Mouse (Mus musculus): ENCODE measurements around the gene Syncrip. TPM values are rescaled to one million over a fixed set of nuclear protein-coding genes. Genes with fewer than 3 reads are reported as not detected.

The Syncrip gene
- total and polyA plus RNA-seq, 2 experiments from 2014 or later, result 59.5 to 72.4 TPM

DNA sequence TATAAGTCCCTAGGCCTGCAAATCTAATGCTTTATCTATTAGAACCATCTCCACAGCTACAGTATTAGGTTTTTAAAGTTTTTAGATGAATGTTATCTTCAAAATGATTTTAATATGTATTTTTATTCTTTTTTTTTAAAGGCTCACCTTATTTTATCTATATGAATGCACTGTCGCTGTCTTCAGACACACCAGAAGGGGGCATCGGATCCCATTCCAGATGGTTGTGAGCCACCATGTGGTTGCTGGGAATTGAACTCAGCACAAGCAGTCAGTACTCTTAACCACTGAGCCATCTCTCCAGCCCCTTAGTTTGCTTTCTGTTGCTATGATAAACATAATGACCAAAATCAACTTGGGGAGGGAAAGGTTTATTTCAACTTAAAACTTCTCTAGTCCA lies 42.0 kb upstream of the Syncrip start:
- H3K4me2 ChIP-seq (ENCODE audit: low read depth, low read length), result no peak overlapping the region
- no peak overlapping the region for H3K27ac ChIP-seq
- peak; percentile 27 for TF ChIP-seq CTCF (IDR thresholded peaks at IDR 0.05; ENCODE audit: low read depth)
- H3K27me3 ChIP-seq (ENCODE audit: insufficient read depth, low read length), result no peaks in the 10 kb centered on the region
- peaks cover 5% of the 10 kb centered on the region; the same call in 1 of the 2 replicates for H3K36me3 ChIP-seq (ENCODE audit: insufficient read depth, low read length)
- no peaks in the 10 kb centered on the region for H3K9me3 ChIP-seq (ENCODE audit: low read length)
- no peak overlapping the region for H3K9ac ChIP-seq (replicated peaks; ENCODE audit: low read length)
- DNase-seq (ENCODE audit: low spot score) (no peak), ATAC-seq (no peak)
- H3K4me1 ChIP-seq (ENCODE audit: insufficient read depth, low read length), result no peaks in the 10 kb centered on the region
- H3K4me3 ChIP-seq (ENCODE audit: low read length), result no peak overlapping the region
- 94% methylated on average over 2 of the region's 2 CpGs for WGBS

DNA sequence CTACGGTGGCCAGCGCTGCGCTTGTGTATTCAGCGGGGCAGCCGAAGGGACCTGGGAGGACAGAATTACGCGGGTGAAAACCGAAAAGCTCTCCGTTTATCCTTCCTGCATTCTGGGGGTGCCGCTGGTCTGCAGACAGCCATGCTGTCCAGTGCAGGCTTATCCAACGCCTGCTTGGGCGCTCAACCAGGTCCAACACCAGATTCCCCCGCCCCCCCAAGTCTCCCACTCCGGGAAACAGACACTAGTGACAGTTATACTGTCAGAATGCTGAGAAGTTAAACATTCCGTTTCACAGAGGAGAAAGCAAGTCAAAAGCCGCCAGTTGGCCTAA lies 40.9 kb upstream of the Syncrip start:
- Histone ChIP-seq H3K9ac (replicated peaks; ENCODE audit: low read length) (peak overlapping the region; percentile 89), H3K27me3 (ENCODE audit: insufficient read depth, low read length) (no peaks in the 10 kb centered on the region), H3K4me2 (ENCODE audit: low read depth, low read length) (peak overlapping the region; percentile 82), H3K4me1 (ENCODE audit: insufficient read depth, low read length) (no peaks in the 10 kb centered on the region), H3K27ac (peak overlapping the region; percentile 71; the same call in 1 of the 2 replicates), H3K4me3 (ENCODE audit: low read length) (peak overlapping the region; percentile 86), H3K9me3 (ENCODE audit: low read length) (no peaks in the 10 kb centered on the region), H3K36me3 (ENCODE audit: insufficient read depth, low read length) (peaks cover 5% of the 10 kb centered on the region; the same call in 1 of the 2 replicates)
- DNase-seq (ENCODE audit: low spot score) (no peak), ATAC-seq (no peak)
- under 1% methylated on average over 16 of the region's 16 CpGs for WGBS
- TF ChIP-seq CTCF (IDR thresholded peaks at IDR 0.05; ENCODE audit: low read depth), result no peak

DNA sequence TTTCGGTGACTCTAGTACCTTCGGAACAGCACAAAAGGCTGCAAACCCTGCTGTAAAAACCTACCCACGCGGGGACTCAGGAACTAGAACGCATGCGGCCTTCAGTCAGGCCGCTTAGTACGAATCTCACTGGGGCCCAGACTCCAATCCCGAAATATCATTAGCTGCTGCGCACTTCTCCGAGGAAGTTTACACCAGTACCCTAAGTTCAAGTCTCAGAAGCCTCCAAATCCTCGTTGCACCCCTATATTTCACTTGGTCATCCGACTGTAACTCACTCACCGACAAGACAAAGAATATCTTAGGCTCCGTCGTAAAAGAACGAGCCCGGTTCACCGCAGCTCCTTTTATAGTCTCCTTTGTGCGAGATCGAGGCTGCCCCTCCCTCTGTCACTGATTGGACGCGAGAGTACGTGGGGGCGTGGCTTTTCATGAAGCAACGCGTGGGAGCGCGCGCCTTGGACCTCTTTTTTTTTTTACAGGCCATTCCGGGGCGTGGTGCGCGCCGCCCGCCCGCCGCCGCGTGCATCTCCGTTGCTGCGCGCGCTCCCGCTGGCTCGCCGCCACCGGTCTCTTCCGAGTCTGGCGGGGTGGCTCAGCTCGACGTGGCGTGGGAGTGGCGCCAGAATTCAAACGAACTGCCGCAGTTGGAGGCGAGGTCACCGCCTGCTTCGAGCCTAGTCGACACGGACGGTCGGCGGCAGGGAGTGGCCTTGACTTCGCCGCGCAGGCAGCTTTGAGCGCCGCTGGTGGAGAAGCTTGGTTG lies 40.4 kb upstream of the Syncrip start:
- WGBS, result under 1% methylated on average over 69 of the region's 69 CpGs
- ATAC-seq (peak; percentile 95), DNase-seq (ENCODE audit: low spot score) (peak; percentile 99)
- no peaks in the 10 kb centered on the region for H3K4me1 ChIP-seq (ENCODE audit: insufficient read depth, low read length)
- H3K9me3 ChIP-seq (ENCODE audit: low read length), result no peaks in the 10 kb centered on the region
- peak overlapping the region; percentile 82 for H3K4me2 ChIP-seq (ENCODE audit: low read depth, low read length)
- H3K27me3 ChIP-seq (ENCODE audit: insufficient read depth, low read length), result no peaks in the 10 kb centered on the region
- peak; percentile 62 for TF ChIP-seq CTCF (IDR thresholded peaks at IDR 0.05; ENCODE audit: low read depth)
- H3K4me3 ChIP-seq (ENCODE audit: low read length), result peak overlapping the region; percentile 86
- H3K36me3 ChIP-seq (ENCODE audit: insufficient read depth, low read length), result peaks cover 5% of the 10 kb centered on the region; the same call in 1 of the 2 replicates
- H3K9ac ChIP-seq (replicated peaks; ENCODE audit: low read length), result peak overlapping the region; percentile 89
- H3K27ac ChIP-seq, result peak overlapping the region; percentile 93

DNA sequence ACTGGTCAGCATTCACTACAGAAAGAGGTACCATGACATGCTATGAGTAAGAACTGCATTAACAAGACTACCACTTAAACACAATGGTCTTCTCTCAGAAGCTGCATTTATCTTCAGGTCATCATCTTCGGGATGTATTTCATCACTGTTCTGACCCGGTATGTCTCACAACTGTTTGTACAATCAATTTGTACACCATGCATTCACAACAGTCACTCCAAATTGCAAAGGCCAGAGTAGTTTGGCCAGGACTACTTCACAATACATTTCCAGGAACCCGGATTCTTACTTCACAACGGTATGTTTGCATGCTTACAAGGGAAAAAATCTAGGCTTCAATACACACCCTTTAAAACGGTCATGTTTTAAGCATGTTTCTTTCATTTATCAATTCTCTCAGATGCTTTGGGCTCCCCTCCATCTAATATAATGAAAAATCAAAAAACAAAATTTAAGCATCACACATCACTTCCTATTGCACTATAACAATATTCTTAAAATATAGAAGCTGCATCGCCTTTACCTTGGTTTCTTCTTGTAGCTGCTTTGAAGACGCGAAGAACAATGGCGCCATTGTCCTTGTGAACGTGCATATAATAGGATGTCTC lies 39.7 kb upstream of the Syncrip start:
- Histone ChIP-seq H3K4me2 (ENCODE audit: low read depth, low read length) (peak overlapping the region; percentile 82), H3K4me3 (ENCODE audit: low read length) (peak overlapping the region; percentile 86), H3K9me3 (ENCODE audit: low read length) (no peaks in the 10 kb centered on the region), H3K27ac (peak overlapping the region; percentile 93), H3K36me3 (ENCODE audit: insufficient read depth, low read length) (peaks cover 5% of the 10 kb centered on the region; the same call in 1 of the 2 replicates), H3K4me1 (ENCODE audit: insufficient read depth, low read length) (no peaks in the 10 kb centered on the region), H3K9ac (replicated peaks; ENCODE audit: low read length) (peak overlapping the region; percentile 89), H3K27me3 (ENCODE audit: insufficient read depth, low read length) (no peaks in the 10 kb centered on the region)
- DNase-seq (ENCODE audit: low spot score), result peak; percentile 24
- ATAC-seq, result no peak
- no peak for TF ChIP-seq CTCF (IDR thresholded peaks at IDR 0.05; ENCODE audit: low read depth)
- under 1% methylated on average over 10 of the region's 10 CpGs for WGBS

DNA sequence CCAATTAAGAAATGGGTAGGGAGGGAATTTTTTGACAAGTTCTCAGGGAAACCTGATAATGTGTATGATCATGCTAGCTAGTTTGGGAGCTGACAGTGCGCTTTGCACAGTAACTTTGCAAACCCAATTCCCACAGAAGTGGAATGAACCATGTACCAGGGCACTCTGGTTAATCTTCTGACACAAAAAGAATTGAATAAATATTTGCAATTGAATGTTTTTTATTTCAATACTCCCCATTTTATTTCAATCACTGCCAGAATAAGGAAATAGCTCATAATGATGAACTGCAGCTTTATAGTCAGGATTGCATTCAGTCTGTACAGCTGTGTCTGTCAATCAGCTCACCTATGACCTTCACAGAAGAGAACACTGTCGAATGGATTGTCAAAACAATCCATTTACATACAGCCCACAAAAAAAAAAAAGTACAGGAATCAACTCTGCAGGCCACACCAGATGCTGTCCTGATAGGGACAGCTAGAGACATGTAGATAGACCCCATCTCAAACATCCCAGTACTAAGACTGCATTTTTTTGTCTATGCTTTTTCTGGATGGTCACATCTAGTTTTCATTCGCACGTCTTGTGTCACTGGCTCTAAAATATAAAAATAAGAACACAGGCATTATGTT lies 38.6 kb upstream of the Syncrip start:
- TF ChIP-seq CTCF (IDR thresholded peaks at IDR 0.05; ENCODE audit: low read depth), result no peak
- Histone ChIP-seq H3K4me2 (ENCODE audit: low read depth, low read length) (peak overlapping the region; percentile 82), H3K27me3 (ENCODE audit: insufficient read depth, low read length) (no peaks in the 10 kb centered on the region), H3K36me3 (ENCODE audit: insufficient read depth, low read length) (peaks cover 5% of the 10 kb centered on the region; the same call in 1 of the 2 replicates), H3K9me3 (ENCODE audit: low read length) (no peaks in the 10 kb centered on the region), H3K27ac (no peak overlapping the region), H3K9ac (replicated peaks; ENCODE audit: low read length) (peak overlapping the region; percentile 89; the same call in 1 of the 2 replicates), H3K4me1 (ENCODE audit: insufficient read depth, low read length) (no peaks in the 10 kb centered on the region), H3K4me3 (ENCODE audit: low read length) (peak overlapping the region; percentile 86)
- WGBS, result 24% methylated on average over 4 of the region's 4 CpGs
- no peak for ATAC-seq
- DNase-seq (ENCODE audit: low spot score), result no peak

DNA sequence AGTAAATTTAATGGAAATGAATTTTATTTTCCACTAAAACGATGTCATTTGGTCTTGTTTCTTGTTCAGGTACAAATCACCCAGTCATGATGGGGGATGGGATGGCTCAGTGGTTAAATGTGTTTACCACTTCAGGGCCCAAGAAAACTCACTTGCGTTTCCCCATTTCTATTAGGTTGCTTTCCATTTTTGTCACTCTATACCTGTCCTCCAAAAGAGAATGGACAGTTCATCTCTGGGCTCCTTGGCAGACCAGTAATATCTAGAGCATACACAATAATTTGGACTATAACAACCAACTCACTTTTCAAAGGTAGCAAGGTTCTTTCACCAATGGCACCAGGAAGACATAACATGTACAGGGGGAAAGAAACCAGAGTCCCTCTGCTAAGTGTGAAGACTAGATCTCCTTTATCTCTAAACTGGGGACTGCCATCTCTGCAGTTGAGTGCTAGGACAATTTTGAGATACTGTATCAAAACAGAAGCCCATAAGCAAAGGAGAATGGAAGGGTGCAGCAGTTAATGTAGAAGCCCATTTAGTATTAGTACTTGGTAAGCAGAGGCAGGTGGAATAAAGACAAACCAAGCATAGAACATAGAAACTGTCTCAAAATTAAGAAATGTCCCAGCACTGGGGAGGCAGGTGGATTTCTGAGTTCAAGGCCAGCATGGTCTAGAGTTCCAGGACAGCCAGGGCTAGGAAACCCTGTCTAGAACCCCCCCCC lies 37.9 kb upstream of the Syncrip start:
- peak overlapping the region; percentile 82 for H3K4me2 ChIP-seq (ENCODE audit: low read depth, low read length)
- ATAC-seq, result no peak
- H3K27ac ChIP-seq, result no peak overlapping the region
- H3K4me3 ChIP-seq (ENCODE audit: low read length), result peak overlapping the region; percentile 86; the same call in 1 of the 2 replicates
- H3K36me3 ChIP-seq (ENCODE audit: insufficient read depth, low read length), result peaks cover 5% of the 10 kb centered on the region; the same call in 1 of the 2 replicates
- no peak for DNase-seq (ENCODE audit: low spot score)
- 26% methylated on average over 2 of the region's 2 CpGs for WGBS
- no peaks in the 10 kb centered on the region for H3K4me1 ChIP-seq (ENCODE audit: insufficient read depth, low read length)
- no peak overlapping the region for H3K9ac ChIP-seq (replicated peaks; ENCODE audit: low read length)
- TF ChIP-seq CTCF (IDR thresholded peaks at IDR 0.05; ENCODE audit: low read depth), result no peak
- H3K9me3 ChIP-seq (ENCODE audit: low read length), result no peaks in the 10 kb centered on the region
- H3K27me3 ChIP-seq (ENCODE audit: insufficient read depth, low read length), result no peaks in the 10 kb centered on the region
